Mouse (Mus musculus) G1E (cell line): Measurements from ENCODE around the gene Ifnar2. TPM values are rescaled to one million over a fixed set of nuclear protein-coding genes. Genes with fewer than 3 reads are reported as not detected.

Experiments used
- ATAC-seq: 2 replicates; pipeline ENCODE4 v1.8.0; 2016; ENCODE audit warnings: mild to moderate bottlenecking; ENCODE audit not compliant: insufficient number of reproducible peaks, poor library complexity, low FRiP score, severe bottlenecking; ENCODE audit errors: extremely low read depth
- DNase-seq: peaks from one replicate; pipeline ENCODE4 v3.0.0; 2012; ENCODE audit warnings: low spot score
- H3K27me3 ChIP-seq: 2 replicates; pipeline ENCODE4 v1.6.1; 2012; ENCODE audit warnings: mild to moderate bottlenecking, low read length, inconsistent platforms; ENCODE audit not compliant: insufficient read depth
- H3K36me3 ChIP-seq: replicated peaks from 2 replicates; pipeline ENCODE3; 2012; ENCODE audit warnings: mild to moderate bottlenecking, inconsistent platforms
- H3K4me1 ChIP-seq: 2 replicates; pipeline ENCODE4 v1.6.1; 2012; ENCODE audit warnings: low read depth, low read length, inconsistent platforms, mixed read lengths; ENCODE audit not compliant: insufficient read depth
- H3K4me3 ChIP-seq: 2 replicates; pipeline ENCODE4 v1.5.1; 2012; ENCODE audit warnings: low read depth, mild to moderate bottlenecking, inconsistent platforms, low read length, moderate library complexity, mixed read lengths
- H3K9me3 ChIP-seq: replicated peaks from 2 replicates; pipeline ENCODE4 v1.6.1; 2012; ENCODE audit warnings: inconsistent platforms
- CTCF ChIP-seq: IDR thresholded peaks from 2 replicates; pipeline ENCODE4 v1.5.1; 2012; ENCODE audit warnings: low read depth, low read length, inconsistent platforms, mixed read lengths
- GATA1 ChIP-seq: IDR thresholded peaks from 2 replicates; pipeline ENCODE4 v1.6.1; 2012; ENCODE audit warnings: borderline replicate concordance, low read length, inconsistent platforms, mixed read lengths
- GATA2 ChIP-seq: IDR thresholded peaks from 2 replicates; pipeline ENCODE4 v1.6.1; 2012; ENCODE audit warnings: low read depth, low read length, inconsistent platforms, borderline replicate concordance
- POLR2AphosphoS5 ChIP-seq: IDR thresholded peaks from 2 replicates; pipeline ENCODE4 v1.6.1; 2012; ENCODE audit warnings: low read depth, low read length, inconsistent platforms; ENCODE audit not compliant: insufficient replicate concordance
- TAL1 ChIP-seq: conservative IDR thresholded peaks from 2 replicates; pipeline ENCODE4 v1.6.1; 2012; ENCODE audit warnings: low read depth, low read length, inconsistent platforms, mixed read lengths
- polyA plus RNA-seq: library from polyadenylated mRNA; stranded (reverse); fragments of >175 nt; gene quantifications from 2 replicates; pipeline ENCODE4 v1.2.3, GENCODE M21; 2012
- total RNA-seq, 2 experiments: library from RNA; stranded (forward) in 1 of 2; stranded (reverse) in 1 of 2; fragments of 200-1000 nt in 1 of 2; fragments of >200 nt in 1 of 2; fragmentation: Nextera tagmentation in 1 of 2; gene quantifications; 2 replicates each; pipeline ENCODE4 v1.2.3; 2014 to 2017

The Ifnar2 gene
- total and polyA plus RNA-seq, 3 experiments, result 27.3 to 186 (median 67.3) TPM

- DNase-seq (no peak), ATAC-seq (no peak)
- no peak for TF ChIP-seq TAL1
- no peak for TF ChIP-seq POLR2AphosphoS5
- TF ChIP-seq GATA2, result no peak
- TF ChIP-seq CTCF, result no peak
- Histone ChIP-seq H3K36me3 (peaks cover 92% of the 10 kb centered on the region), H3K27me3 (no peaks in the 10 kb centered on the region), H3K4me1 (peaks cover 54% of the 10 kb centered on the region), H3K4me3 (no peak overlapping the region), H3K9me3 (no peaks in the 10 kb centered on the region)
Observed at GRCm38 (mm10) chr16:91382261-91382790, 9.7 kb downstream of the Ifnar2 start.

GRCm38 (mm10) chr16:91384221-91384620 lies 11.6 kb downstream of the Ifnar2 start:
- Histone ChIP-seq H3K36me3 (peaks cover 91% of the 10 kb centered on the region), H3K4me1 (peaks cover 36% of the 10 kb centered on the region), H3K9me3 (no peaks in the 10 kb centered on the region), H3K4me3 (no peak overlapping the region), H3K27me3 (no peaks in the 10 kb centered on the region)
- ATAC-seq, result no peak
- no peak for DNase-seq
- TF ChIP-seq GATA1 (no peak), TAL1 (no peak), GATA2 (no peak)

- H3K4me3 ChIP-seq, result no peak overlapping the region
- peaks cover 24% of the 10 kb centered on the region for H3K4me1 ChIP-seq
- no peaks in the 10 kb centered on the region; the same call in 1 of the 2 replicates for H3K9me3 ChIP-seq
- no peaks in the 10 kb centered on the region for H3K27me3 ChIP-seq
- ATAC-seq, result no peak
- H3K36me3 ChIP-seq, result peaks cover 92% of the 10 kb centered on the region
- no peak for DNase-seq
- no peak for TF ChIP-seq TAL1
- no peak for TF ChIP-seq CTCF
- TF ChIP-seq GATA2, result no peak
- TF ChIP-seq GATA1, result no peak
- TF ChIP-seq POLR2AphosphoS5, result no peak
Observed at GRCm38 (mm10) chr16:91385621-91386020, 13.0 kb downstream of the Ifnar2 start.

- ATAC-seq (no peak), DNase-seq (no peak)
- no peaks in the 10 kb centered on the region for H3K27me3 ChIP-seq
- TF ChIP-seq CTCF (no peak), TAL1 (no peak), GATA1 (no peak), GATA2 (no peak), POLR2AphosphoS5 (no peak)
- no peaks in the 10 kb centered on the region; the same call in 1 of the 2 replicates for H3K9me3 ChIP-seq
- peaks cover 19% of the 10 kb centered on the region for H3K4me1 ChIP-seq
- H3K36me3 ChIP-seq, result peaks cover 91% of the 10 kb centered on the region
- no peak overlapping the region for H3K4me3 ChIP-seq
Observed at GRCm38 (mm10) chr16:91386419-91387120, 14.0 kb downstream of the Ifnar2 start.

GRCm38 (mm10) chr16:91387121-91387486 lies 14.5 kb downstream of the Ifnar2 start:
- DNase-seq, result no peak
- TF ChIP-seq GATA1, result no peak
- no peak for TF ChIP-seq GATA2
- no peak for TF ChIP-seq CTCF
- TF ChIP-seq TAL1, result no peak
- no peak for TF ChIP-seq POLR2AphosphoS5
- H3K9me3 ChIP-seq, result no peaks in the 10 kb centered on the region; the same call in 1 of the 2 replicates
- H3K36me3 ChIP-seq, result peaks cover 91% of the 10 kb centered on the region
- H3K4me3 ChIP-seq, result no peak overlapping the region
- no peaks in the 10 kb centered on the region for H3K27me3 ChIP-seq
- H3K4me1 ChIP-seq, result peaks cover 16% of the 10 kb centered on the region
- ATAC-seq, result no peak

GRCm38 (mm10) chr16:91390100-91390499 lies 17.5 kb downstream of the Ifnar2 start:
- Histone ChIP-seq H3K4me3 (no peak overlapping the region), H3K27me3 (no peaks in the 10 kb centered on the region), H3K36me3 (peaks cover 92% of the 10 kb centered on the region), H3K9me3 (no peaks in the 10 kb centered on the region; the same call in 1 of the 2 replicates), H3K4me1 (peaks cover 18% of the 10 kb centered on the region)
- no peak for ATAC-seq
- TF ChIP-seq CTCF (no peak), POLR2AphosphoS5 (no peak), GATA2 (no peak), GATA1 (no peak), TAL1 (no peak)
- DNase-seq, result no peak
